Mouse (Mus musculus) right cerebral cortex, postnatal 36 days (tissue): ENCODE results near the gene Sik3.
A peak's percentile ranks its signal among the peaks of the same experiment; 100 is the strongest.

Source experiments
- DNase-seq, 2 experiments: peaks; one replicate each; pipeline ENCODE4 v3.0.0; 2022; ENCODE audit warnings: low spot score in 2 of 2, mixed read lengths in 1 of 2

Gene Sik3

GRCm38 (mm10) chr9:46012091-46013008, at the start of gene Sik3, which contains the start of gene Pafah1b2:
TSS of gene Sik3 (plus strand) at chr9:46012820.
TSS of gene Pafah1b2 (minus strand) at chr9:46012690.
- DNase-seq = peak; percentile 94 to 95

- no peak for DNase-seq
These were observed 49.0 kb upstream of the Sik3 start for GRCm38 (mm10) chr9:45963577-45963976.

GRCm38 (mm10) chr9:45976884-45977283, 35.7 kb upstream of the Sik3 start:
- no peak for DNase-seq

GRCm38 (mm10) chr9:45979778-45980177, 32.8 kb upstream of the Sik3 start:
- no peak for DNase-seq

- no peak for DNase-seq
These were observed 32.0 kb upstream of the Sik3 start for GRCm38 (mm10) chr9:45980611-45981010.

- no peak for DNase-seq
These were observed 31.3 kb upstream of the Sik3 start for GRCm38 (mm10) chr9:45981331-45981730.

GRCm38 (mm10) chr9:45983676-45984408, 28.8 kb upstream of the Sik3 start:
- DNase-seq = no peak

GRCm38 (mm10) chr9:45984409-45985228, 28.0 kb upstream of the Sik3 start:
- peak; percentile 82 to 86 for DNase-seq

- peak in 1 of 2 experiments; percentile 18 for DNase-seq
These were observed 27.4 kb upstream of the Sik3 start for GRCm38 (mm10) chr9:45985229-45985567.

- no peak for DNase-seq
These were observed 13.6 kb upstream of the Sik3 start for GRCm38 (mm10) chr9:45999009-45999408.

GRCm38 (mm10) chr9:46003729-46004128, 8.9 kb upstream of the Sik3 start:
- no peak for DNase-seq

GRCm38 (mm10) chr9:46004529-46004928, 8.1 kb upstream of the Sik3 start:
- no peak for DNase-seq

- DNase-seq = no peak
These were observed 6.4 kb upstream of the Sik3 start for GRCm38 (mm10) chr9:46006224-46006623.

- DNase-seq = no peak
These were observed 3.5 kb upstream of the Sik3 start for GRCm38 (mm10) chr9:46008931-46009668.

- no peak for DNase-seq
These were observed 3.0 kb upstream of the Sik3 start for GRCm38 (mm10) chr9:46009669-46009983.

- DNase-seq = no peak
These were observed 1.3 kb upstream of the Sik3 start for GRCm38 (mm10) chr9:46011094-46011970.

GRCm38 (mm10) chr9:46013009-46013586, 478 bp downstream of the Sik3 start:
- no peak for DNase-seq

- DNase-seq = no peak
These were observed 996 bp downstream of the Sik3 start for GRCm38 (mm10) chr9:46013616-46014015.

- DNase-seq = peak in 1 of 2 experiments; percentile 38
These were observed 1.6 kb downstream of the Sik3 start for GRCm38 (mm10) chr9:46014251-46014681.

GRCm38 (mm10) chr9:46015081-46015551, 2.5 kb downstream of the Sik3 start:
- DNase-seq = no peak
